Mouse (Mus musculus): ENCODE data around the gene Zmynd10. TPM values are rescaled to one million over a fixed set of nuclear protein-coding genes. Genes with fewer than 3 reads are reported as not detected.

Gene Zmynd10
- polyA plus RNA-seq, 1 experiment, result 52.6 TPM

GRCm38 (mm10) chr9:107544196-107544700, 2.9 kb upstream of the Zmynd10 start:
- 96% methylated on average over 17 of the region's 17 CpGs for WGBS
- H3K27ac ChIP-seq (ENCODE audit: insufficient read depth, low read depth, low read length), result no peak overlapping the region
- no peak for DNase-seq
- no peaks in the 10 kb centered on the region for H3K36me3 ChIP-seq (ENCODE audit: control insufficient read depth, insufficient read depth, low read length)
- TF ChIP-seq CTCF (conservative IDR thresholded peaks at IDR 0.05; ENCODE audit: insufficient read depth, insufficient read length, low read depth, low read length) (no peak), POLR2A (IDR thresholded peaks at IDR 0.05; ENCODE audit: low read depth, low read length) (no peak)
- peaks cover 16% of the 10 kb centered on the region; the same call in 1 of the 2 replicates for H3K4me1 ChIP-seq (ENCODE audit: control insufficient read depth, insufficient read depth, low read length)
- no peak overlapping the region for H3K4me3 ChIP-seq (ENCODE audit: insufficient read depth, low read depth, low read length)
- no peaks in the 10 kb centered on the region for H3K27me3 ChIP-seq (replicated peaks; ENCODE audit: control insufficient read depth, insufficient read depth, low read length)

GRCm38 (mm10) chr9:107544729-107545128, 2.4 kb upstream of the Zmynd10 start:
- H3K36me3 ChIP-seq (ENCODE audit: control insufficient read depth, insufficient read depth, low read length), result no peaks in the 10 kb centered on the region
- WGBS, result 87% methylated on average over 12 of the region's 12 CpGs
- H3K4me1 ChIP-seq (ENCODE audit: control insufficient read depth, insufficient read depth, low read length), result peaks cover 16% of the 10 kb centered on the region; the same call in 1 of the 2 replicates
- H3K27me3 ChIP-seq (replicated peaks; ENCODE audit: control insufficient read depth, insufficient read depth, low read length), result no peaks in the 10 kb centered on the region
- no peak overlapping the region for H3K4me3 ChIP-seq (ENCODE audit: insufficient read depth, low read depth, low read length)
- no peak for DNase-seq
- no peak overlapping the region for H3K27ac ChIP-seq (ENCODE audit: insufficient read depth, low read depth, low read length)
- TF ChIP-seq POLR2A (IDR thresholded peaks at IDR 0.05; ENCODE audit: low read depth, low read length) (no peak), CTCF (conservative IDR thresholded peaks at IDR 0.05; ENCODE audit: insufficient read depth, insufficient read length, low read depth, low read length) (no peak)

- no peaks in the 10 kb centered on the region for H3K36me3 ChIP-seq (ENCODE audit: control insufficient read depth, insufficient read depth, low read length)
- WGBS, result 79% methylated on average over 10 of the region's 10 CpGs
- DNase-seq, result no peak
- no peak overlapping the region for H3K27ac ChIP-seq (ENCODE audit: insufficient read depth, low read depth, low read length)
- H3K4me1 ChIP-seq (ENCODE audit: control insufficient read depth, insufficient read depth, low read length), result peaks cover 18% of the 10 kb centered on the region; the same call in 1 of the 2 replicates
- TF ChIP-seq CTCF (conservative IDR thresholded peaks at IDR 0.05; ENCODE audit: insufficient read depth, insufficient read length, low read depth, low read length), result no peak
- TF ChIP-seq POLR2A (IDR thresholded peaks at IDR 0.05; ENCODE audit: low read depth, low read length), result no peak
- no peaks in the 10 kb centered on the region for H3K27me3 ChIP-seq (replicated peaks; ENCODE audit: control insufficient read depth, insufficient read depth, low read length)
- H3K4me3 ChIP-seq (ENCODE audit: insufficient read depth, low read depth, low read length), result no peak overlapping the region
Measured at GRCm38 (mm10) chr9:107545199-107545598, 1.9 kb upstream of the Zmynd10 start.

- 7% methylated on average over 3 of the region's 3 CpGs for WGBS
- TF ChIP-seq POLR2A (IDR thresholded peaks at IDR 0.05; ENCODE audit: low read depth, low read length) (no peak), CTCF (conservative IDR thresholded peaks at IDR 0.05; ENCODE audit: insufficient read depth, insufficient read length, low read depth, low read length) (peak; percentile 88)
Measured at GRCm38 (mm10) chr9:107545602-107546001, 1.5 kb upstream of the Zmynd10 start.

GRCm38 (mm10) chr9:107547957-107548356, 859 bp downstream of the Zmynd10 start:
- no peaks in the 10 kb centered on the region for H3K36me3 ChIP-seq (ENCODE audit: control insufficient read depth, insufficient read depth, low read length)
- no peaks in the 10 kb centered on the region for H3K27me3 ChIP-seq (replicated peaks; ENCODE audit: control insufficient read depth, insufficient read depth, low read length)
- WGBS, result 83% methylated on average over 5 of the region's 5 CpGs
- H3K4me3 ChIP-seq (ENCODE audit: insufficient read depth, low read depth, low read length), result no peak overlapping the region
- DNase-seq, result no peak
- H3K27ac ChIP-seq (ENCODE audit: insufficient read depth, low read depth, low read length), result no peak overlapping the region
- TF ChIP-seq POLR2A (IDR thresholded peaks at IDR 0.05; ENCODE audit: low read depth, low read length) (no peak), CTCF (conservative IDR thresholded peaks at IDR 0.05; ENCODE audit: insufficient read depth, insufficient read length, low read depth, low read length) (no peak)
- H3K4me1 ChIP-seq (ENCODE audit: control insufficient read depth, insufficient read depth, low read length), result peaks cover 26% of the 10 kb centered on the region; the same call in 1 of the 2 replicates

More at GRCm38 (mm10) chr9:107545602-107546001, 1.5 kb upstream of the Zmynd10 start:
- H3K27me3 ChIP-seq (replicated peaks; ENCODE audit: control insufficient read depth, insufficient read depth, low read length), result no peaks in the 10 kb centered on the region
- H3K4me3 ChIP-seq (ENCODE audit: insufficient read depth, low read depth, low read length), result no peak overlapping the region
- peaks cover 19% of the 10 kb centered on the region; the same call in 1 of the 2 replicates for H3K4me1 ChIP-seq (ENCODE audit: control insufficient read depth, insufficient read depth, low read length)
- no peaks in the 10 kb centered on the region for H3K36me3 ChIP-seq (ENCODE audit: control insufficient read depth, insufficient read depth, low read length)
- peak; percentile 83 for DNase-seq
- no peak overlapping the region for H3K27ac ChIP-seq (ENCODE audit: insufficient read depth, low read depth, low read length)

- WGBS, result 91% methylated on average over 10 of the region's 10 CpGs
- Histone ChIP-seq H3K36me3 (ENCODE audit: control insufficient read depth, insufficient read depth, low read length) (no peaks in the 10 kb centered on the region), H3K4me1 (ENCODE audit: control insufficient read depth, insufficient read depth, low read length) (peaks cover 31% of the 10 kb centered on the region; the same call in 1 of the 2 replicates), H3K27me3 (replicated peaks; ENCODE audit: control insufficient read depth, insufficient read depth, low read length) (no peaks in the 10 kb centered on the region), H3K4me3 (ENCODE audit: insufficient read depth, low read depth, low read length) (no peak overlapping the region), H3K27ac (ENCODE audit: insufficient read depth, low read depth, low read length) (no peak overlapping the region)
- TF ChIP-seq CTCF (conservative IDR thresholded peaks at IDR 0.05; ENCODE audit: insufficient read depth, insufficient read length, low read depth, low read length) (no peak), POLR2A (IDR thresholded peaks at IDR 0.05; ENCODE audit: low read depth, low read length) (no peak)
- DNase-seq, result no peak
Measured at GRCm38 (mm10) chr9:107548820-107549219, 1.7 kb downstream of the Zmynd10 start.

- H3K36me3 ChIP-seq (ENCODE audit: control insufficient read depth, insufficient read depth, low read length), result no peaks in the 10 kb centered on the region
- H3K4me1 ChIP-seq (ENCODE audit: control insufficient read depth, insufficient read depth, low read length), result peaks cover 32% of the 10 kb centered on the region; the same call in 1 of the 2 replicates
- WGBS, result 87% methylated on average over 20 of the region's 20 CpGs
- no peak for DNase-seq
- TF ChIP-seq CTCF (conservative IDR thresholded peaks at IDR 0.05; ENCODE audit: insufficient read depth, insufficient read length, low read depth, low read length), result no peak
- no peak for TF ChIP-seq POLR2A (IDR thresholded peaks at IDR 0.05; ENCODE audit: low read depth, low read length)
- no peak overlapping the region for H3K27ac ChIP-seq (ENCODE audit: insufficient read depth, low read depth, low read length)
- H3K27me3 ChIP-seq (replicated peaks; ENCODE audit: control insufficient read depth, insufficient read depth, low read length), result no peaks in the 10 kb centered on the region
- no peak overlapping the region for H3K4me3 ChIP-seq (ENCODE audit: insufficient read depth, low read depth, low read length)
Measured at GRCm38 (mm10) chr9:107549297-107550074, 2.4 kb downstream of the Zmynd10 start.
